Mouse (Mus musculus) mouse embryonic stem cell (cell line): ENCODE measurements around the gene Col4a2.
"Not testable (repeated sequence)": the region's sequence is repeated elsewhere in the genome, so short reads cannot be mapped to it uniquely, and the experiment has no call there.

ENCODE experiments used
- in situ Hi-C, 2 experiments: fragments of 300-500 bp; cut with MboI; formaldehyde crosslinking; loops; 1 replicate in 1 of 2; 3 replicates in 1 of 2; pipeline ENCODE4 v1.14.3; 2019 to 2020; ENCODE audit warnings: low sequenced_read_pairs in 2 of 2, low pct_unique_long_range_greater_than_20kb in 1 of 2, mixed read lengths in 1 of 2; ENCODE audit not compliant: unreplicated experiment in 1 of 2

Col4a2 gene

GRCm38 (mm10) chr8:11459016-11459415, 146.4 kb downstream of the Col4a2 start:
- in situ Hi-C loops = no loop called here

- in situ Hi-C loops = no loop called here
Observed at GRCm38 (mm10) chr8:11460934-11461333, 148.3 kb downstream of the Col4a2 start.

- in situ Hi-C loops = no loop called here
Observed at GRCm38 (mm10) chr8:11461847-11462246, 149.2 kb downstream of the Col4a2 start.

GRCm38 (mm10) chr8:11462641-11463040, 150.0 kb downstream of the Col4a2 start:
- in situ Hi-C loops = no loop called here

GRCm38 (mm10) chr8:11463541-11463888, 150.9 kb downstream of the Col4a2 start:
- in situ Hi-C loops = no loop called here

- in situ Hi-C loops = no loop called here
Observed at GRCm38 (mm10) chr8:11463889-11464706, 151.5 kb downstream of the Col4a2 start.

- in situ Hi-C loops = no loop called here
Observed at GRCm38 (mm10) chr8:11464707-11464964, 152.0 kb downstream of the Col4a2 start.

- in situ Hi-C loops = no loop called here
Observed at GRCm38 (mm10) chr8:11465619-11466018, 153.0 kb downstream of the Col4a2 start.

- in situ Hi-C loops = not testable (repeated sequence)
Observed at GRCm38 (mm10) chr8:11466528-11466927, 153.9 kb downstream of the Col4a2 start.

GRCm38 (mm10) chr8:11469095-11469494, 156.5 kb downstream of the Col4a2 start:
- in situ Hi-C loops = no loop called here

- in situ Hi-C loops = no loop called here
Observed at GRCm38 (mm10) chr8:11470694-11471093, 158.1 kb downstream of the Col4a2 start.

GRCm38 (mm10) chr8:11471309-11471708, 158.7 kb downstream of the Col4a2 start:
- in situ Hi-C loops = no loop called here

GRCm38 (mm10) chr8:11473072-11473471, 160.5 kb downstream of the Col4a2 start:
- in situ Hi-C loops = no loop called here

- in situ Hi-C loops = no loop called here
Observed at GRCm38 (mm10) chr8:11475397-11475796, 162.8 kb downstream of the Col4a2 start.

GRCm38 (mm10) chr8:11475876-11476275, 163.3 kb downstream of the Col4a2 start:
- in situ Hi-C loops = no loop called here

GRCm38 (mm10) chr8:11476338-11477177, 164.0 kb downstream of the Col4a2 start:
- in situ Hi-C loops = no loop called here

GRCm38 (mm10) chr8:11477178-11477553, 164.6 kb downstream of the Col4a2 start:
- in situ Hi-C loops = no loop called here

GRCm38 (mm10) chr8:11477811-11478761, 165.5 kb downstream of the Col4a2 start, which contains the start of gene Rab20:
TSS of gene Rab20 (minus strand) at chr8:11478710.
- in situ Hi-C loops = no loop called here
